Mouse (Mus musculus): ENCODE data around the gene Tmem94.
"Not testable (repeated sequence)": the region's sequence is repeated elsewhere in the genome, so short reads cannot be mapped to it uniquely, and the experiment has no call there.

The Tmem94 gene

GRCm38 (mm10) chr11:115765103-115765606 lies at the start of gene Tmem94:
Gene Tmem94 (plus strand): TSS chr11:115765433.
- DNase-seq (ENCODE audit: low spot score), result peak; percentile 96

- no peak for DNase-seq (ENCODE audit: low spot score)
Observed at GRCm38 (mm10) chr11:115716410-115717338, 48.6 kb upstream of the Tmem94 start.

GRCm38 (mm10) chr11:115717660-115718390 lies 47.4 kb upstream of the Tmem94 start:
- DNase-seq (ENCODE audit: low spot score), result no peak

GRCm38 (mm10) chr11:115722638-115723037 lies 42.6 kb upstream of the Tmem94 start:
- peak; percentile 58 for DNase-seq (ENCODE audit: low spot score)

GRCm38 (mm10) chr11:115723231-115723630 lies 42.0 kb upstream of the Tmem94 start:
- no peak for DNase-seq (ENCODE audit: low spot score)

GRCm38 (mm10) chr11:115734041-115734686 lies 31.1 kb upstream of the Tmem94 start:
- DNase-seq (ENCODE audit: low spot score), result no peak

- no peak for DNase-seq (ENCODE audit: low spot score)
Observed at GRCm38 (mm10) chr11:115737608-115738208, 27.5 kb upstream of the Tmem94 start.

GRCm38 (mm10) chr11:115738275-115738885 lies 26.9 kb upstream of the Tmem94 start:
- no peak for DNase-seq (ENCODE audit: low spot score)

- no peak for DNase-seq (ENCODE audit: low spot score)
Observed at GRCm38 (mm10) chr11:115741070-115741469, 24.2 kb upstream of the Tmem94 start.

- DNase-seq (ENCODE audit: low spot score), result no peak
Observed at GRCm38 (mm10) chr11:115742926-115743325, 22.3 kb upstream of the Tmem94 start.

- no peak for DNase-seq (ENCODE audit: low spot score)
Observed at GRCm38 (mm10) chr11:115744385-115744784, 20.8 kb upstream of the Tmem94 start.

- DNase-seq (ENCODE audit: low spot score), result no peak
Observed at GRCm38 (mm10) chr11:115746109-115746508, 19.1 kb upstream of the Tmem94 start.

- DNase-seq (ENCODE audit: low spot score), result no peak
Observed at GRCm38 (mm10) chr11:115746762-115747161, 18.5 kb upstream of the Tmem94 start.

- no peak for DNase-seq (ENCODE audit: low spot score)
Observed at GRCm38 (mm10) chr11:115747351-115747750, 17.9 kb upstream of the Tmem94 start.

GRCm38 (mm10) chr11:115749834-115750233 lies 15.4 kb upstream of the Tmem94 start:
- DNase-seq (ENCODE audit: low spot score), result no peak

GRCm38 (mm10) chr11:115751725-115752124 lies 13.5 kb upstream of the Tmem94 start:
- no peak for DNase-seq (ENCODE audit: low spot score)

GRCm38 (mm10) chr11:115752653-115753052 lies 12.6 kb upstream of the Tmem94 start:
- no peak for DNase-seq (ENCODE audit: low spot score)

GRCm38 (mm10) chr11:115753485-115753884 lies 11.7 kb upstream of the Tmem94 start:
- no peak for DNase-seq (ENCODE audit: low spot score)

- DNase-seq (ENCODE audit: low spot score), result not testable (repeated sequence)
Observed at GRCm38 (mm10) chr11:115762176-115762575, 3.1 kb upstream of the Tmem94 start.

- no peak for DNase-seq (ENCODE audit: low spot score)
Observed at GRCm38 (mm10) chr11:115764698-115765097, 535 bp upstream of the Tmem94 start.

- no peak for DNase-seq (ENCODE audit: low spot score)
Observed at GRCm38 (mm10) chr11:115765607-115766141, 441 bp downstream of the Tmem94 start.
